ENCODE assay signal across 8 mouse cellular contexts in genomic region chr2:168980859-168981258, GRCm38 (mm10). TPM values are rescaled to one million over a fixed set of nuclear protein-coding genes. Genes with fewer than 3 reads are reported as not detected.
DNase-seq lines count a peak whose midpoint lies in the region; ATAC-seq and TF ChIP-seq lines count a peak whose summit lies in the region.

No protein-coding gene starts in this region.

- no peak overlapping the region for H3K27ac ChIP-seq in cerebellum, adult 2 months (ENCODE audit: insufficient read depth, low read length)
- 0 out of 2 replicates have a peak overlapping the region, but pooled peaks have one; percentile 30 for H3K27ac ChIP-seq in hindbrain, embryonic 15.5 days (replicated peaks)
- no peak overlapping the region for H3K27ac ChIP-seq in midbrain, embryonic 14.5 days (replicated peaks; ENCODE audit: low read depth, low read length)

- peak overlapping the region; percentile 37 for H3K4me2 ChIP-seq in hindbrain, embryonic 15.5 days
- no peak overlapping the region for H3K4me2 ChIP-seq in midbrain, embryonic 14.5 days (ENCODE audit: low read length)

- peak; percentile 20 to 52 for DNase-seq in cerebellum, adult 2 months
- DNase-seq in cerebellum, postnatal 4 days (ENCODE audit: low spot score in 2 of 2) = no peak
- peak; percentile 46 for DNase-seq in adrenal gland, postnatal 10 days
- DNase-seq in frontal cortex, adult 2 months (ENCODE audit: extremely low spot score in 1 of 2, low spot score in 1 of 2) = peak; percentile 26 to 55
- peak; percentile 66 for DNase-seq in liver
- peak; percentile 64 for DNase-seq in midbrain, embryonic 14.5 days
- peak; percentile 90 for DNase-seq in yolk sac, embryonic 10.5 days (ENCODE audit: low spot score)

- no peak overlapping the region for H3K9ac ChIP-seq in hindbrain, embryonic 15.5 days
- H3K9ac ChIP-seq in midbrain, embryonic 14.5 days (replicated peaks; ENCODE audit: low read length) = no peak overlapping the region

- H3K9me3 ChIP-seq in hindbrain, embryonic 15.5 days = no peaks in the 10 kb centered on the region
- no peaks in the 10 kb centered on the region for H3K9me3 ChIP-seq in midbrain, embryonic 14.5 days (ENCODE audit: control insufficient read depth, low read length)

- no peak overlapping the region for H3K4me3 ChIP-seq in cerebellum, adult 2 months (replicated peaks; ENCODE audit: insufficient read depth, low read depth, low read length)
- 0 out of 2 replicates have a peak overlapping the region, but pooled peaks have one; percentile 2 for H3K4me3 ChIP-seq in hindbrain, embryonic 15.5 days
- no peak overlapping the region for H3K4me3 ChIP-seq in midbrain, embryonic 14.5 days (replicated peaks; ENCODE audit: low read depth, low read length)

- no peak for TF ChIP-seq POLR2A in cerebellum, adult 2 months (IDR thresholded peaks at IDR 0.05; ENCODE audit: borderline replicate concordance, insufficient read depth, low read length)

- 65% methylated on average over 6 of the region's 6 CpGs for WGBS in cerebellum, adult 2 months
- 52% methylated on average over 6 of the region's 6 CpGs for WGBS in hindbrain, embryonic 15.5 days
- 59% methylated on average over 6 of the region's 6 CpGs for WGBS in midbrain, embryonic 14.5 days

- H3K36me3 ChIP-seq in hindbrain, embryonic 15.5 days = no peaks in the 10 kb centered on the region
- H3K36me3 ChIP-seq in midbrain, embryonic 14.5 days (ENCODE audit: control insufficient read depth, insufficient read depth, low read length) = no peaks in the 10 kb centered on the region

- no peak for TF ChIP-seq CTCF in cerebellum, adult 2 months (IDR thresholded peaks at IDR 0.05; ENCODE audit: borderline replicate concordance, insufficient read depth, low read depth, low read length)

- ATAC-seq in hindbrain, embryonic 15.5 days (ENCODE audit: low FRiP score, low read depth) = peak; percentile 96
- no peak; the same call in 1 of the 2 replicates for ATAC-seq in midbrain, embryonic 14.5 days (ENCODE audit: low FRiP score, low TSS enrichment)

- H3K4me1 ChIP-seq in cerebellum, adult 2 months (ENCODE audit: control insufficient read depth, insufficient read depth, low read length) = no peaks in the 10 kb centered on the region
- no peaks in the 10 kb centered on the region for H3K4me1 ChIP-seq in hindbrain, embryonic 15.5 days (replicated peaks)
- no peaks in the 10 kb centered on the region for H3K4me1 ChIP-seq in midbrain, embryonic 14.5 days (ENCODE audit: control insufficient read depth, insufficient read depth, low read length)

- no peaks in the 10 kb centered on the region for H3K27me3 ChIP-seq in cerebellum, adult 2 months (ENCODE audit: control insufficient read depth, insufficient read depth, low read length)
- no peaks in the 10 kb centered on the region for H3K27me3 ChIP-seq in hindbrain, embryonic 15.5 days
- no peaks in the 10 kb centered on the region for H3K27me3 ChIP-seq in midbrain, embryonic 14.5 days (ENCODE audit: control insufficient read depth, insufficient read depth, low read length)

RNA-seq across cellular contexts. Expression of gene Zfp64, which starts 25.5 kb away (rescaled TPM):
- polyA plus RNA-seq in cerebellum, adult 2 months (2012; rRNA removed) = 18.6 and 19.8 TPM in 2 replicates
- total RNA-seq in adrenal gland, postnatal 10 days (2021) = 10 to 100 TPM; 15.7 to 19.7 TPM
- 18.0 and 18.2 TPM in 2 replicates for polyA plus RNA-seq in frontal cortex, adult 2 months (2012; rRNA removed)
- polyA plus RNA-seq in hindbrain, embryonic 15.5 days (2015; fragmentation: Nextera tagmentation; extraction: Ambion mirVana) = 30.9 and 34.8 TPM in 2 replicates
- polyA plus RNA-seq in midbrain, embryonic 14.5 days (2014; fragmentation: Nextera tagmentation; extraction: Ambion mirVana) = 43.3 and 45.9 TPM in 2 replicates

Comparison
In these comparisons a context has a peak if more than half of its experiments do, and no peak if none do; other contexts are left out.
1. DNase-seq: peak in cerebellum, adult 2 months (2 of 2), adrenal gland, postnatal 10 days (single experiment), frontal cortex, adult 2 months (2 of 2), liver (single experiment), midbrain, embryonic 14.5 days (single experiment) and yolk sac, embryonic 10.5 days (single experiment); none in cerebellum, postnatal 4 days (0 of 2).